Mouse (Mus musculus) hindbrain, embryonic 10.5 days (tissue): ENCODE results near the gene Gm7030. TPM values are rescaled to one million over a fixed set of nuclear protein-coding genes. Genes with fewer than 3 reads are reported as not detected.
"Not testable (repeated sequence)": the region's sequence is repeated elsewhere in the genome, so short reads cannot be mapped to it uniquely, and the experiment has no call there.

Source experiments
- DNase-seq: peaks from one replicate; pipeline ENCODE4 v3.0.0-alpha.2; 2017; ENCODE audit warnings: low spot score
- H3K27ac ChIP-seq: fragments of 300-500 bp; sonication (generic); 2 replicates; pipeline ENCODE4 v1.5.1; 2016; ENCODE audit warnings: mild to moderate bottlenecking, moderate library complexity
- H3K27me3 ChIP-seq: fragments of 300-500 bp; sonication (generic); 2 replicates; pipeline ENCODE4 v1.6.1; 2016; ENCODE audit warnings: mild to moderate bottlenecking; ENCODE audit not compliant: poor library complexity, insufficient read depth, severe bottlenecking
- H3K36me3 ChIP-seq: fragments of 300-500 bp; sonication (generic); 2 replicates; pipeline ENCODE4 v1.6.1; 2016; ENCODE audit warnings: mild to moderate bottlenecking, moderate library complexity
- H3K4me1 ChIP-seq: fragments of 300-500 bp; sonication (generic); replicated peaks from 2 replicates; pipeline ENCODE4 v1.6.1; 2016; ENCODE audit warnings: mild to moderate bottlenecking
- H3K4me3 ChIP-seq: fragments of 300-500 bp; sonication (generic); 2 replicates; pipeline ENCODE4 v1.5.1; 2016; ENCODE audit warnings: mild to moderate bottlenecking, moderate library complexity
- H3K9me3 ChIP-seq: fragments of 300-500 bp; sonication (generic); 2 replicates; pipeline ENCODE4 v1.6.1; 2016; ENCODE audit warnings: mild to moderate bottlenecking, moderate library complexity
- WGBS: fragments of 180-500 bp; shearing (Covaris S2); methylation state at CpG from one replicate; pipeline ENCODE4 v1.1.7; 2016; 5-methylcytosine and 5-hydroxymethylcytosine counted together
- polyA plus RNA-seq: library from polyadenylated mRNA; unstranded; fragments of >200 nt; fragmentation: Nextera tagmentation; extraction: Ambion mirVana; gene quantifications from 2 replicates; pipeline ENCODE4 v1.2.1, GENCODE M21; 2016

The Gm7030 gene
- not detected in 2 replicates for polyA plus RNA-seq

DNA sequence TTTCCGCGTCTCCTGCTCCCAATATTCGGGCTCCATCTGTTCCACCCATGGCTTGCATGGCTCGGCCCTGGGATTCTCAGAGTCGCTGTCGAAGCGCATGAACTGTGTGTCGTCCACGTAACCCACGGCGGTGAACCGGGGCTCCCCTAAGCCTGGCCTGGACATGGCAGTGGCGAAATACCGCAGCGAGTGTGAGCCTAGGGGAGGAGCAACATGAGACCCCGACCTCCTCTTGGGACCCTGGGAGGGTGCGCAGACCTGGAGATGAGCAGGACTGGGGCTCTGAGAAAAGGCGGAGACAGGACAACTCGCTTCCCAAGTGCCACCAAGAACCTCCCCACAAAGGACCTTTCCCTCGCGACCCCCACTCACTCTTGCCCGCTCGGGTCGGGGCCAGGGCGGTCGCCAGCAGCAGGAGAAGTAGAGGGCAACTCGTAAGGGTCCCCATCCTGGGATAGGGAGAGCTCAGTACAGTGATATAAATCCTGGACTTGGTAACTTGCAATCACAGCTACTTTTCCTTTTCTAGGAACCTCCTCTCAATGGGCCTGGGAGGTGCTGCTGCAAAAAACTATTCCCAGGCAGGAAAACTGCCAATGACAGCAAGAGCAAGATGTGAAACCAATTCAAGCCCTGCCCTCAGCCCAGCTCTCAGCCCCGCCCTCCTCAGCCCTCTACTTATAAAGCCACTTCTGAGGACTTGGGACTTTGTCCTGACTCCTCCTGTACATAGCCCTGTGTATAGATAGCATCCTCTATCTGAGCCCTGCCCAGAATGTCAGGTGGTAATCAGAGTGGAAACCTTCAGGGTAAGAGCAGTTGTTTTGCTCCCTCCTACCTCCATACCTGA lies at the start of gene Gm7030:
Gene Gm7030, minus strand, starts transcription at position 458 of the 850 bp plus-strand sequence.
- H3K27me3 ChIP-seq = peaks cover 31% of the 10 kb centered on the region
- WGBS = 28% methylated on average over 28 of the region's 28 CpGs

DNA sequence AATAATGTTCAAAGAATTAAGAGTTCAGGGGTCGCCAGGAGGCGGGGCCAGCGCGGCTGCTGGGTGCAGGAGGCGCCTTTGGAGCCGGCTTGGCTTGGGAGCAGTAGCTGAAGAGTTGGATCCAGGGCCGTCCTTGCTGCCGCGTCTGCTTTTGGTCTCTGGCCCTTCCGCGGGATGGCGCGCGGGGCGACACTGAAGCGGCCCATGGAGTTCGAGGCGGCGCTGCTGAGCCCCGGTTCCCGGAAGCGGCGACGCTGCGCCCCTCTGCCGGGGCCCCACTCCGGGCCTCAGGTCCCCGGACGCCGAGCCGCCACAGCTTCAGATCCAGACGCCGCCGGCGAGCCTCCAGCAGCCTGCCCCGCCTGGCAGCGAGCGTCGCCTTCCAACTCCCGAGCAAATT lies 49.7 kb upstream of the Gm7030 start:
- H3K27ac ChIP-seq, H3K9me3 ChIP-seq, H3K36me3 ChIP-seq, H3K4me1 ChIP-seq: not testable (repeated sequence)
- Histone ChIP-seq H3K27me3 (peaks cover 56% of the 10 kb centered on the region), H3K4me3 (peak overlapping the region; percentile 48)
- peak; percentile 65 for DNase-seq
- WGBS = under 1% methylated on average over 40 of the region's 40 CpGs

More for the DNA sequence above, at the start of gene Gm7030:
- H3K27ac ChIP-seq, H3K9me3 ChIP-seq, H3K4me1 ChIP-seq, DNase-seq, H3K4me3 ChIP-seq, H3K36me3 ChIP-seq: not testable (repeated sequence)

DNA sequence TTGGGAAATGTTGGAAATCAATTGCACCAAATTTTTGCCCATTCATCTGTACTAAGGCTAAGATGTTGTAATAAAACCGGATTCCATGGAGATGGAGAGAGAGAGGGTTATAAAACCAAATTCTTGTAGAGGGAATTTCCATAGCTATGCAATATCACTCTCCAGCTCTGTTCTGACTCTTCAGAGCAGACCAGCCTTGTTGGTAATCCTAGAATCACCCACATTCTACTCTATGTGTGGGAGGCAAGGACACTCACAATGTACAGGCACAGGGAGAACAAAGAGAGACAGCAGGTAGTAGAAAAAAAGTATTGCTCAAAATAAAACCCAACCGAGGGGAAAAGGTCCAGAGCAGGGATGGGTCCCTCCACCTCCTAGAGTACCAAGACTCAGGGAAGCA lies 46.9 kb upstream of the Gm7030 start:
- DNase-seq, H3K9me3 ChIP-seq, H3K4me3 ChIP-seq, H3K4me1 ChIP-seq, H3K36me3 ChIP-seq, H3K27ac ChIP-seq: not testable (repeated sequence)
- WGBS = no CpG with 5 or more reads among the region's 2 CpGs
- peaks cover 31% of the 10 kb centered on the region for H3K27me3 ChIP-seq

GRCm38 (mm10) chr17:36170287-36170814 lies 41.1 kb upstream of the Gm7030 start:
- H3K27me3 ChIP-seq = peaks cover 50% of the 10 kb centered on the region
- 61% methylated on average over 1 of the region's 1 CpGs for WGBS
- H3K9me3 ChIP-seq = no peaks in the 10 kb centered on the region
- DNase-seq = no peak
- no peak overlapping the region for H3K27ac ChIP-seq
- no peaks in the 10 kb centered on the region for H3K36me3 ChIP-seq
- H3K4me3 ChIP-seq = no peak overlapping the region
- peaks cover 11% of the 10 kb centered on the region; the same call in 1 of the 2 replicates for H3K4me1 ChIP-seq

DNA sequence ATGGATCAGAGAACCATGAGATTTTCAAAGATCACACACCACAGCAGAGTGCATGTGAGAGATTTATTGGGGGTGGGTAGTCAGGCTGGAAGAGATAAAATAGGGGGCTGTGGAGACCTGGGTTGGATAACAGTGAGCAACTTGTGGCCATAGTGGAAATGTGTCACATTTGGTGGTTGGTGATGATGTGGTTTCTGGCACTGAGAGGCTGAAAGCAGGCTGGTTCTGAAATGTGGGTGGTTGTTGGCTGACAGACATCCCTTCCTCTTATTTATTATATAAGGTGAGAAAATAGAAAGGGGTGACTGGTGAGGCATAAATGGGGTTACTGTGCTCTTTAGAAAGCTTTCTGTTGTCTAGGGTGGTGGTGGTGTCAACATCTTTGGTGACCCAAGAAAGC lies 40.5 kb upstream of the Gm7030 start:
- H3K27ac ChIP-seq = no peak overlapping the region
- no peaks in the 10 kb centered on the region for H3K36me3 ChIP-seq
- no peak for DNase-seq
- peaks cover 56% of the 10 kb centered on the region for H3K27me3 ChIP-seq
- no peaks in the 10 kb centered on the region for H3K9me3 ChIP-seq
- H3K4me3 ChIP-seq = no peak overlapping the region
- H3K4me1 ChIP-seq = peaks cover 11% of the 10 kb centered on the region; the same call in 1 of the 2 replicates

- H3K36me3 ChIP-seq, H3K9me3 ChIP-seq, DNase-seq, H3K4me3 ChIP-seq, H3K27ac ChIP-seq: not testable (repeated sequence)
- 25% methylated on average over 1 of the region's 1 CpGs for WGBS
- Histone ChIP-seq H3K4me1 (peaks cover 11% of the 10 kb centered on the region; the same call in 1 of the 2 replicates), H3K27me3 (peaks cover 63% of the 10 kb centered on the region)
Observed at GRCm38 (mm10) chr17:36169094-36169493, 39.9 kb upstream of the Gm7030 start.

GRCm38 (mm10) chr17:36168039-36168652 lies 38.9 kb upstream of the Gm7030 start, which contains the start of gene Gm8909:
TSS of gene Gm8909 (minus strand) at chr17:36168537.
- no peak for DNase-seq
- WGBS = 1% methylated on average over 63 of the region's 63 CpGs

DNA sequence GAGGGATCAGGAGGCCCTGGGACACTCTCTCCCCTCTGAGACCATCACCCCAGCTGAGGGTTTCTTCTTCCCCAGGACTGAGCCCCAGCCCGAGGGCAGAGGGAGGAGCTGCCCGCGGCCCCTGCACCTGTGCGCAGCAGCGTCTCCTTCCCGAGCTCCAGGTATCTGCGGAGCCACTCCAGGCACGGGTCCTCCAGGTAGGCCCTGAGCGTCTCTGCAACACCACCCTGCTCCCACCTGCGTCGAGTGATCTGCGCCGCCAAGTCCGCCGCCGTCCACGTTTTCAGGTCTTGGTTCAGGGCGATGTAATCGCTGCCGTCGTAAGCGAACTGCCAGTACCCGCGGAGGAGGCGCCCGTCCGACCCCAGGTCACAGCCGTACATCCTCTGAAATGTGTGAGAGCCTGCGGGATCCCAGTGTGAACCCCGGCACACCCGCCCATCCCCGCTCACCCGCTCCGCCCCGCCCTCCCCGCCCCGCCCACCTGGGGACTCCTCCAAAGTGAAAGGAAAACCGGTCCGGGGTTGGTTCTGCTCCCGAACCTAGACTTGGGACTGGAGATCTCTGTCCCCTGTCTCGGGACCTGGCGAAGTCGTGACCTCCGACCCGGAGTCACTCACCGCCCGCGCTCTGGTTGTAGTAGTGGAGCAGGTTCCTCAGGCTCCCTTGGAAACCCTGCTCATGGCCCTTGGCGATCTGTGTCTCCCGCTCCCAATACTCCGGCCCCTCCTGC lies 38.2 kb upstream of the Gm7030 start:
- DNase-seq = no peak
- H3K4me1 ChIP-seq = peaks cover 11% of the 10 kb centered on the region; the same call in 1 of the 2 replicates
- no peak overlapping the region for H3K27ac ChIP-seq
- no peaks in the 10 kb centered on the region for H3K36me3 ChIP-seq
- WGBS = 1% methylated on average over 51 of the region's 51 CpGs
- H3K4me3 ChIP-seq = peak overlapping the region; percentile 42
- peaks cover 79% of the 10 kb centered on the region for H3K27me3 ChIP-seq
- no peaks in the 10 kb centered on the region for H3K9me3 ChIP-seq

More at GRCm38 (mm10) chr17:36168039-36168652, 38.9 kb upstream of the Gm7030 start, which contains the start of gene Gm8909:
- Histone ChIP-seq H3K4me3 (peak within 1 kb of the TSS; percentile 42), H3K36me3 (no peaks in the 10 kb centered on the region), H3K4me1 (peaks cover 11% of the 10 kb centered on the region; the same call in 1 of the 2 replicates), H3K27ac (no peak within 1 kb of the TSS), H3K27me3 (peaks cover 72% of the 10 kb centered on the region), H3K9me3 (no peaks in the 10 kb centered on the region)

DNA sequence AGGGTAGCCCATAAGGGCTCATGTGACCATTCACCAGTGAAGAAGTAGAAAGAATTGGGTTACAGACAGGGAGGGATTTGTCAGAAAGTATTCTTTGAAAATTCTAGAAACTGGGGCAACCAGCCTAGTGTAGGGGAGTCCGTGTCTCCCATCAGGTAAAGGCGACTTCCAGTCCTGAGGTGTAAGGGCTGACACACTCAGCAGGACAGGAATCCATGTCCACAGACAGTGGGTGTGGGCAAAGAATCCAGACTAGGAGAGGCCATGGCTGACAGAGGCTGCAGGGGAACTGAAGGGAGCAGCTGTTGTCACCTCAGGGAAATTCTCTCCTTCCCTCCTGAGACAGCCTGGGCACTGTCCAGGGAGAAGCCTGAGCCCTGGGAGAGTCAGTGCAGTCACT lies 37.7 kb upstream of the Gm7030 start:
- peaks cover 11% of the 10 kb centered on the region; the same call in 1 of the 2 replicates for H3K4me1 ChIP-seq
- WGBS = 19% methylated on average over 2 of the region's 2 CpGs
- DNase-seq = not testable (repeated sequence)

DNA sequence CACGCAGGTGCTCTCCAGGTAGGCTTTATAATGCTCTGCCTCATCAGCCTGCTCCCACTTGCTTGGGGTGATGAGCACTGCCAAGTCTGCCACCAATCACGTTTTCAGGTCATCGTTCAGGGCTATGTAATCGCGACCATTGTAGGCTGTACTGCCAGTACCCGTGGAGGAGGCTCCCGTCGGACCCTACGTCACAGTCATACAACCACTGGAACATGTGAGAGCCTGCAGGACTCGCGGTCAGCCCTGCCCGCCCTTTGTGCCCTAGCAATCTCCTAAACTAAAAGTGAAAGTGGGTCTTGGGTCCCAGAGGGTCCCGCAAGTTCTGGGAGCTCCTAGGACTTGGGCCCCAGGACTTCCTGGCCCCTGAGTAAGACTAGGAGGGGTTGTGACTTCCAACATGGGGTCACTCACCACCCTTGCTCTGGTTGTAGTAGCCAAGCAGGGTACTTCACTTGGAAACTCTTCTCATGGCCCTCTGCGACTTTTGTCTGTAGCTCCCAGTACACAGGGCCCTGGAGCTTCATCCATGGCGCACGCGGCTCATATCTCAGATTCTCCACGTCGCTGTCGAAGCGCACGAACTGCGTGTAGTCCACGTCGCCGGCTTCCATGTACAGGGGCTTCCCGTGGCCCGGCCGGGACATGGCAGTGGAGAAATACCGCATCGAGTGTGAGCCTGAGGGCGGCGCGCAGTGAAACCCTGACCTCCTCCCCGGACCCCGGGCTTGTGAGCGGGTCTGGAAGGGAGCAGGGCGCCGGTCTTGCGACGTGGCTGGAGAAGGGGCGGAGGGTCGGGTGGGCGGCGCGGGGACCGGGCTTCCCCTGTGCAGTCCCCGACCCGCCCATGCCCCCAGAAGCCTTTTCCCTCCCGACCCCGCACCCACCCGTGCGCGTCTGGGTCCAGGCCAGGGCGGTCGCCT lies 32.2 kb upstream of the Gm7030 start:
- peak; percentile 35 for DNase-seq
- H3K36me3 ChIP-seq = no peaks in the 10 kb centered on the region
- peaks cover 98% of the 10 kb centered on the region for H3K27me3 ChIP-seq
- no peak overlapping the region for H3K27ac ChIP-seq
- 2% methylated on average over 55 of the region's 56 CpGs for WGBS
- H3K4me3 ChIP-seq = peak overlapping the region; percentile 20
- H3K4me1 ChIP-seq = peaks cover 13% of the 10 kb centered on the region
- no peaks in the 10 kb centered on the region for H3K9me3 ChIP-seq

More for the DNA sequence above, 37.7 kb upstream of the Gm7030 start:
- not testable (repeated sequence) for H3K4me3 ChIP-seq, H3K36me3 ChIP-seq, H3K9me3 ChIP-seq, H3K27ac ChIP-seq
- peaks cover 85% of the 10 kb centered on the region for H3K27me3 ChIP-seq

DNA sequence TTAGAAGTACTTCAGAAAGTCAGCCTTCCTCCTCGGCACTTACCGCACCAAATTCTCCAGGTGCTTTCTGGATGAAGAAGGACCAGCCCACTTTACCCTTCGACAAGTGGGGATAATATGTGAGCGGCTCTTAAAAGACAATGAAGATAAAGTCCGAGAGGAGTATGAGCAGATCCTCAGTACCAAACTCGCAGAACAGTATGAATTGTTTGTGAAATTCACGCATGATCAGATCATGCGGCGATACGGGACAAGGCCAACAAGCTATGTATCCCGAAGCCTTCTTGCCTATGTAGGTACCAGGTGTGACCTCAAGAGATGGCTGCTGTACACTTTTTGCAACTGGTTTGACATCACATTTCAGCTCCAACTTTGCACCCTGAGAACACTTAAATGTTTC lies 29.0 kb upstream of the Gm7030 start:
- peak overlapping the region; percentile 39; the same call in 1 of the 2 replicates for H3K4me3 ChIP-seq
- not testable (repeated sequence) for H3K9me3 ChIP-seq, DNase-seq, H3K27ac ChIP-seq, H3K36me3 ChIP-seq
- peaks cover 98% of the 10 kb centered on the region for H3K27me3 ChIP-seq
- H3K4me1 ChIP-seq = peaks cover 13% of the 10 kb centered on the region
- WGBS = 9% methylated on average over 11 of the region's 11 CpGs
